Mouse (Mus musculus) lung, embryonic 15.5 days (tissue): Measurements from ENCODE around the gene Dennd2a. TPM values are rescaled to one million over a fixed set of nuclear protein-coding genes. Genes with fewer than 3 reads are reported as not detected.

Experiments used
- ATAC-seq: fragments of 200-750 bp; cut with Nextera tagmentation; 2 replicates; pipeline ENCODE4 v1.8.0; 2017; ENCODE audit warnings: moderate number of reproducible peaks, borderline replicate concordance; ENCODE audit not compliant: low FRiP score, low TSS enrichment; ENCODE audit errors: extremely low read depth
- H3K27ac ChIP-seq: fragments of 300-500 bp; sonication (generic); 2 replicates; pipeline ENCODE4 v1.5.1; 2015; ENCODE audit warnings: moderate library complexity, mild to moderate bottlenecking, inconsistent platforms
- H3K27me3 ChIP-seq: fragments of 300-500 bp; sonication (generic); 2 replicates; pipeline ENCODE4 v1.6.1; 2015; ENCODE audit warnings: inconsistent platforms
- H3K36me3 ChIP-seq: fragments of 300-500 bp; sonication (generic); 2 replicates; pipeline ENCODE4 v1.6.1; 2015; ENCODE audit warnings: inconsistent platforms
- H3K4me1 ChIP-seq: fragments of 300-500 bp; sonication (generic); 2 replicates; pipeline ENCODE4 v1.6.1; 2015; ENCODE audit warnings: inconsistent platforms
- H3K4me2 ChIP-seq: fragments of 300-500 bp; sonication (generic); 2 replicates; pipeline ENCODE4 v1.6.1; 2015; ENCODE audit warnings: inconsistent platforms, mild to moderate bottlenecking, moderate library complexity
- H3K4me3 ChIP-seq: fragments of 300-500 bp; sonication (generic); 2 replicates; pipeline ENCODE4 v1.5.1; 2015; ENCODE audit warnings: mild to moderate bottlenecking, inconsistent platforms
- H3K9ac ChIP-seq: fragments of 300-500 bp; sonication (generic); 2 replicates; pipeline ENCODE4 v1.6.1; 2015; ENCODE audit warnings: inconsistent platforms
- H3K9me3 ChIP-seq: fragments of 300-500 bp; sonication (generic); 2 replicates; pipeline ENCODE4 v1.6.1; 2016; ENCODE audit warnings: inconsistent platforms
- WGBS: fragments of 180-500 bp; shearing (Covaris S2); methylation state at CpG from one replicate; pipeline ENCODE4 v1.1.7; 2015; 5-methylcytosine and 5-hydroxymethylcytosine counted together
- polyA plus RNA-seq: library from polyadenylated mRNA; unstranded; fragments of >200 nt; fragmentation: Nextera tagmentation; extraction: Ambion mirVana; gene quantifications from 2 replicates; pipeline ENCODE4 v1.2.1, GENCODE M21; 2015

The Dennd2a gene
- polyA plus RNA-seq, 1 experiment from 2014 or later: 20.8 TPM

DNA sequence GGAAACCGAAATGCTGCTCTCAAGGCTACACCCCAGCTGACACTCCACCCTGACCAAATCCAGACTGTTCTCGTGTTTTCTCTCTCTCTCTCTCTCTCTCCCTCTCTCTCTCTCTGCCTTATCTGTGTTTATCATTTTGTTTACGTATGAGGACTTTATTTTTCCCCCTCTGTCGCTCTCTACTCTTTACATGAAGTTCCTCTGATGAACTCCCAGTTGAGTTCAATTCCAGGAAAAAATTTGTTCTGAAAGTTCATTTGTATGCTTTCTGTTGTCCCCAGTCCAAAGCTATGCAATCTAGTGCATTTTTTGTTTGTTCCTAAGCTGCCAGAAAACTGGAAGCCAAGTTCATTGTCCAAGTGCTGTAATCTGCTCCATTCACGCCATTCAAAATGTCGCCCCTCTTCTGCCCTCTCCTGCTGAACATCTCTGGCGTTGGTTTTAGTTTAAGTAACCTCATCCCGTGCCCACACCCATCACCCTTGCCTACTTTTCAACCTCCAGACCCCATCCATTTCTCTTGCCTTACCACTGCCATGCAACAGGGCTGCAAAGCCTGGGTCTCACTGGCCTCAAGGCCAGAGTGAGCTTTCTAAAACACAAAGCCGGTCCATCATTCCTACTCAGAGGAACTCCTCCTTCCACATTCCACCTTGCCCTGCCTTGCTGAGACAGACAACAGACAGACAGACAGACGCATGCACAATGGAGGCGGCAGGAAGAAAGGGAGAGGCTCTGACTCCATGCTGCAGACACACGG is 2.6 kb downstream of the Dennd2a start:
- Histone ChIP-seq H3K27me3 (no peaks in the 10 kb centered on the region), H3K9ac (0 out of 2 replicates have a peak overlapping the region, but pooled peaks have one; percentile 14), H3K9me3 (no peaks in the 10 kb centered on the region), H3K27ac (peak overlapping the region; percentile 68), H3K4me3 (peak overlapping the region; percentile 71; the same call in 1 of the 2 replicates), H3K4me2 (peak overlapping the region; percentile 63), H3K36me3 (no peaks in the 10 kb centered on the region), H3K4me1 (peaks cover 53% of the 10 kb centered on the region)
- 40% methylated on average over 12 of the region's 12 CpGs for WGBS
- ATAC-seq: no peak

DNA sequence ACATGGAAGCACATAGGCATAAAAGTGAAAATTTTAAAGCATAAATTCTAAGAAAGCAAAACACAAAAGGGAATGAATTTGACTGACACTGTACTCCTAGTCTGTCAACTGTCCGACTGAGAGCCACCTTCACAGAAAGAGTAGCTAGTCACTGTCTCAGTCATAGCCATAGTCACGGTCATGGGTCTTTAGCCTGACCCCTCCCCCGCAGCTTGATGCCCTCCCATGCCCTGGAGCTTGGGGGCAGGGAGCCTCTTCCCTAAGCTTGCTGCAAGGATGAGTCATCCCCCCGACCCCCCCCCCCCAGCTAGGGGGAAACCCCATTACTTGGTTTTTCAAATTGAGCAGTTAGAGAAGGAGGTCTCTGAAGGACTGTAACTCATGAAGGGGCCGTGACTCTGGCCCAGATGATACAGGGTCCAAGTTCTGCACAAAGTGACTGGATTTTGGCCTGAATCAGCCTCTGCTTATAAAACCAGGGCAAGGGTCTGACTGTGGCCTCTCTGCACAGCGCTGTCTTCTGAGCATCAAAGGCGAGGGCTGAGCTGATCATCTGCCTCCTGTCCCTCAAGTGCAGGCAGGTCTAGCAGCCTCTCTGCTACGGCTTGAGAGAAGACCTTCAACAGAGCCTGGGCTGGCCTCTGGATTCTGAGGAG is 5.6 kb downstream of the Dennd2a start:
- WGBS: 59% methylated on average over 8 of the region's 8 CpGs
- no peaks in the 10 kb centered on the region for H3K9me3 ChIP-seq
- H3K4me3 ChIP-seq: no peak overlapping the region
- H3K4me2 ChIP-seq: no peak overlapping the region
- H3K36me3 ChIP-seq: no peaks in the 10 kb centered on the region
- no peaks in the 10 kb centered on the region for H3K27me3 ChIP-seq
- no peak overlapping the region for H3K27ac ChIP-seq
- H3K4me1 ChIP-seq: peaks cover 50% of the 10 kb centered on the region
- H3K9ac ChIP-seq: no peak overlapping the region
- no peak for ATAC-seq

- H3K27ac ChIP-seq: peak overlapping the region; percentile 37
- no peaks in the 10 kb centered on the region for H3K27me3 ChIP-seq
- no peak for ATAC-seq
- H3K4me3 ChIP-seq: no peak overlapping the region
- no peak overlapping the region for H3K9ac ChIP-seq
- no peaks in the 10 kb centered on the region for H3K9me3 ChIP-seq
- H3K4me2 ChIP-seq: no peak overlapping the region
- whole genome bisulfite sequencing: 60% methylated on average over 5 of the region's 5 CpGs
- H3K36me3 ChIP-seq: no peaks in the 10 kb centered on the region
- peaks cover 48% of the 10 kb centered on the region for H3K4me1 ChIP-seq
Observed at GRCm38 (mm10) chr6:39548030-39548429, 9.6 kb downstream of the Dennd2a start.

- 87% methylated on average over 7 of the region's 7 CpGs for WGBS
- H3K4me1 ChIP-seq: peaks cover 61% of the 10 kb centered on the region
- no peaks in the 10 kb centered on the region for H3K9me3 ChIP-seq
- no peak overlapping the region for H3K4me3 ChIP-seq
- no peak overlapping the region for H3K4me2 ChIP-seq
- no peak overlapping the region for H3K9ac ChIP-seq
- no peaks in the 10 kb centered on the region for H3K27me3 ChIP-seq
- no peak overlapping the region for H3K27ac ChIP-seq
- ATAC-seq: no peak
- H3K36me3 ChIP-seq: no peaks in the 10 kb centered on the region
Observed at GRCm38 (mm10) chr6:39545474-39545873, 12.2 kb downstream of the Dennd2a start.

- WGBS: 41% methylated on average over 15 of the region's 15 CpGs
- Histone ChIP-seq H3K4me2 (no peak overlapping the region), H3K4me3 (no peak overlapping the region), H3K27ac (peak overlapping the region; percentile 87), H3K9me3 (no peaks in the 10 kb centered on the region), H3K36me3 (no peaks in the 10 kb centered on the region), H3K4me1 (peaks cover 74% of the 10 kb centered on the region), H3K9ac (no peak overlapping the region), H3K27me3 (no peaks in the 10 kb centered on the region)
- ATAC-seq: no peak
Observed at GRCm38 (mm10) chr6:39543769-39544420, 13.8 kb downstream of the Dennd2a start.

DNA sequence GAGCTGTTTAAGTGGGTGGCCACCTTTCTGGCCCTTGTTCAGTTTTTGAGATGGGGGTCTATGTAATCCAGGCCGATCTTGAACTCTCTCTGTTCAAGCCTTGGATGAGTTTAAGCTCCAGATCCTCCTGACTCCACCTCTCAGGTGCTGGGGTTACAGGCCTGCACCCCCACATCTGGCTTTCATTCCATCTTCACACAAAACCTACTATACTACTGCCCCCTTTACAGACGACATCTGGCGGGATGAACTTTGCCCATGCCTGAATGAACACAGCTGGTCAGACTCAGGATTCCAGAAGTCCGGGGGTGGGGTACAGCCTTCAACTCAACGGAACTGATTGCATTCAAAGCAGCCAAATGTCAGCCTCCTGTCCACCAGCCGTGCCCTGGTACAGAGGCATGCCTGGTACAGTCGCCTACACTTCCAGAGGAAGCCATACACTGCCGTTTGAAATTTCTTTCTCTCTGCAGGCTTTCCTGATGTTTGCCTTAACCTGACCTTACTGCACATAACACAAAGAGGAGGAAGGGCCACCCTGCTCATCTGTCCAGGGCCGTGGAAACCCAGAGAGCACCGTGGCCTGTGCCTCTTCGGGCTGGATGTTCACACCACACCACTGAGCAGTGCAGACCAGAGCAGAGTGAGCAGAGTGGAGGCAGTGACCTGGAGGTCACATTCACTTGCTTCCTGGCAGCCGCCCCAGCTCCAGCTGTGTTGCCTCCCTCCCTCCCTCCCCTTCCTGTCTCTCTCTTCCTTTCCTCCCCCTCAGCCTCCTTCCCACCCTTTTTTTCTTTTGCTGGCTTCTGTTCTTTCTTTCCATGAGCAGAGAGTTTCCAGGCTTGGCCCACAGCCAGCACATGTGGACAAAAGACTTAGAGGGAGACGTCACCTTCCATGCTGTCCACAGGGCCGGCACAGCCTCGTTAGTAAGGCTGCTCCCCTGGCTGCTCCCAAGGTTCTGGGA is 14.8 kb downstream of the Dennd2a start:
- H3K36me3 ChIP-seq: no peaks in the 10 kb centered on the region
- H3K4me2 ChIP-seq: peak overlapping the region; percentile 16; the same call in 1 of the 2 replicates
- H3K9ac ChIP-seq: no peak overlapping the region
- no peaks in the 10 kb centered on the region for H3K27me3 ChIP-seq
- WGBS: 14% methylated on average over 15 of the region's 15 CpGs
- peak; percentile 91 for ATAC-seq
- peak overlapping the region; percentile 87 for H3K27ac ChIP-seq
- H3K9me3 ChIP-seq: no peaks in the 10 kb centered on the region
- H3K4me1 ChIP-seq: peaks cover 78% of the 10 kb centered on the region
- no peak overlapping the region for H3K4me3 ChIP-seq

DNA sequence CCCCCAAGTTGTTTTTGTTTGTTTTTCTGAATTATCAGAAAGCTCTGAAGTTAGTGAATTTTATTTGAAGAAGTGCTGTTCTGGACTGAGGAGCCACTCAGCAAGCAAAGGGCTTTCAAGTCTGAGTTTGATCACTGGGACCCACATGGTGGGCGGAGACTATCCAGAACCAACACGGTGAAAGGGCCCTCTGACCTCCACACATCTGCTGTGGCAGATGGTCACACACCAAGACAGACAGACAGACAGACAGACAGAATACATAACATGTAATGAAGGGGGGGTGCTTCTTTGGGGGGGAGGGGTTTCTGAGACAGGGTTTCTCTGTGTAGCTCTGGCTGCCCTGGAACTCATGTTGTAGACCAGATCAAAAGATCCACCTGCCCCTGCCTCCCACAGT is 17.1 kb downstream of the Dennd2a start:
- Histone ChIP-seq H3K27ac (no peak overlapping the region), H3K36me3 (no peaks in the 10 kb centered on the region), H3K4me2 (no peak overlapping the region), H3K4me1 (peaks cover 63% of the 10 kb centered on the region), H3K9ac (no peak overlapping the region), H3K4me3 (no peak overlapping the region), H3K27me3 (no peaks in the 10 kb centered on the region), H3K9me3 (no peaks in the 10 kb centered on the region)
- no peak for ATAC-seq
- 36% methylated on average over 2 of the region's 2 CpGs for WGBS

DNA sequence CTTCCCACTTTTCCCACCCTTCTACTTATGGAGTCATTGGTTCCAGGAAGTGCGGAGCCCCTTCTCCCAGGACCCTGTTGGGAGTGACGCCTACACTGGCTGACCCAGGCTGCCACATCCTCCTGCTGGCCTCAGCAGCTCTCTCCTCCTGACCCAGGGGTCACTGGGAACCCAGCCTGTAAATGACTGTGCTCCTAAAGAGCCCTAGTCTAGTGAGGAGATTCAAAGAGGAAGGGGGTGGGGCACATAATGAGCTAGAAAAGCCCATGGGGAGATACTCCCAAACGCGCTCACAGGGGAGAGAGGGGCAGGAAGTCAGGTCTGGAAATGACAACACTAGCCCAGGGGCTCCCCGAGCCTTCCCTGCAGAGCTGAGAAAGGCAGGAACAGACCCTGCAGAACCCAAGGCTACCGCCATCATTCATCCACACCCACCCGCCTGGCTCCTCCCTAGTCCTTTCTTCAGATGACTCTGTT is 17.9 kb downstream of the Dennd2a start:
- peaks cover 60% of the 10 kb centered on the region for H3K4me1 ChIP-seq
- H3K36me3 ChIP-seq: no peaks in the 10 kb centered on the region
- peak overlapping the region; percentile 37 for H3K4me2 ChIP-seq
- H3K4me3 ChIP-seq: no peak overlapping the region
- H3K9me3 ChIP-seq: no peaks in the 10 kb centered on the region
- no peaks in the 10 kb centered on the region for H3K27me3 ChIP-seq
- 17% methylated on average over 7 of the region's 7 CpGs for WGBS
- ATAC-seq: peak; percentile 32; the same call in 1 of the 2 replicates
- H3K27ac ChIP-seq: peak overlapping the region; percentile 25
- no peak overlapping the region for H3K9ac ChIP-seq

DNA sequence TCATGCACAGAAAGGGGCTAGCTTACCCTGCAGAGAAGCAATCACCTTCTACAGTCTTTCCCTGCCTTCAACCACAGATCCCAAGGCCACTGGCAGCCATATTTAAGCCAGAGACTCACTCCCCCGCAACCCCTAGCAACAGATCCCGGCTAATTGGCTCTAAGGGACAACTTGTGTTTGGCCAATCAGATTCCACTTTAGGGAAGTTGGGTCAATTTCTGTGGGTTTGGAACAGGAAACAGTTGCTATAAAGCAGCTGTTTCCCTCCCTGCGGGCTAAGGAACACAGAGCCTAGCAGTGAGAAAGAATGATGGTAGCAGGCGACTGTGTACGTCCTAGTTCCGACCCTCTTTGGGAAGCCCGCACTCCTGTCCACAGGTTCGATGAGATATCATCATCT is 19.4 kb downstream of the Dennd2a start:
- no peak for ATAC-seq
- no peak overlapping the region for H3K4me3 ChIP-seq
- no peaks in the 10 kb centered on the region for H3K9me3 ChIP-seq
- no peak overlapping the region for H3K4me2 ChIP-seq
- H3K36me3 ChIP-seq: no peaks in the 10 kb centered on the region
- no peak overlapping the region for H3K9ac ChIP-seq
- WGBS: 60% methylated on average over 8 of the region's 8 CpGs
- peaks cover 46% of the 10 kb centered on the region for H3K4me1 ChIP-seq
- no peaks in the 10 kb centered on the region for H3K27me3 ChIP-seq
- no peak overlapping the region for H3K27ac ChIP-seq

GRCm38 (mm10) chr6:39537276-39537675 is 20.4 kb downstream of the Dennd2a start:
- Histone ChIP-seq H3K27me3 (no peaks in the 10 kb centered on the region), H3K36me3 (no peaks in the 10 kb centered on the region), H3K9ac (no peak overlapping the region), H3K4me2 (no peak overlapping the region), H3K4me1 (peaks cover 36% of the 10 kb centered on the region), H3K27ac (no peak overlapping the region), H3K9me3 (no peaks in the 10 kb centered on the region), H3K4me3 (no peak overlapping the region)
- no peak for ATAC-seq
- WGBS: 94% methylated on average over 5 of the region's 5 CpGs

GRCm38 (mm10) chr6:39536621-39537020 is 21.0 kb downstream of the Dennd2a start:
- Histone ChIP-seq H3K36me3 (no peaks in the 10 kb centered on the region), H3K4me2 (no peak overlapping the region), H3K27ac (no peak overlapping the region), H3K4me1 (peaks cover 31% of the 10 kb centered on the region), H3K9me3 (no peaks in the 10 kb centered on the region), H3K27me3 (no peaks in the 10 kb centered on the region), H3K9ac (no peak overlapping the region), H3K4me3 (no peak overlapping the region)
- ATAC-seq: no peak
- 49% methylated on average over 1 of the region's 1 CpGs for WGBS
